Mouse (Mus musculus) mouse embryonic stem cell (cell line): ENCODE measurements around the gene Ppip5k2.
"Not testable (repeated sequence)": the region's sequence is repeated elsewhere in the genome, so short reads cannot be mapped to it uniquely, and the experiment has no call there.

Source experiments
- in situ Hi-C, 2 experiments: fragments of 300-500 bp; cut with MboI; formaldehyde crosslinking; loops; 1 replicate in 1 of 2; 3 replicates in 1 of 2; pipeline ENCODE4 v1.14.3; 2019 to 2020; ENCODE audit warnings: low sequenced_read_pairs in 2 of 2, low pct_unique_long_range_greater_than_20kb in 1 of 2, mixed read lengths in 1 of 2; ENCODE audit not compliant: unreplicated experiment in 1 of 2

Ppip5k2 gene

DNA sequence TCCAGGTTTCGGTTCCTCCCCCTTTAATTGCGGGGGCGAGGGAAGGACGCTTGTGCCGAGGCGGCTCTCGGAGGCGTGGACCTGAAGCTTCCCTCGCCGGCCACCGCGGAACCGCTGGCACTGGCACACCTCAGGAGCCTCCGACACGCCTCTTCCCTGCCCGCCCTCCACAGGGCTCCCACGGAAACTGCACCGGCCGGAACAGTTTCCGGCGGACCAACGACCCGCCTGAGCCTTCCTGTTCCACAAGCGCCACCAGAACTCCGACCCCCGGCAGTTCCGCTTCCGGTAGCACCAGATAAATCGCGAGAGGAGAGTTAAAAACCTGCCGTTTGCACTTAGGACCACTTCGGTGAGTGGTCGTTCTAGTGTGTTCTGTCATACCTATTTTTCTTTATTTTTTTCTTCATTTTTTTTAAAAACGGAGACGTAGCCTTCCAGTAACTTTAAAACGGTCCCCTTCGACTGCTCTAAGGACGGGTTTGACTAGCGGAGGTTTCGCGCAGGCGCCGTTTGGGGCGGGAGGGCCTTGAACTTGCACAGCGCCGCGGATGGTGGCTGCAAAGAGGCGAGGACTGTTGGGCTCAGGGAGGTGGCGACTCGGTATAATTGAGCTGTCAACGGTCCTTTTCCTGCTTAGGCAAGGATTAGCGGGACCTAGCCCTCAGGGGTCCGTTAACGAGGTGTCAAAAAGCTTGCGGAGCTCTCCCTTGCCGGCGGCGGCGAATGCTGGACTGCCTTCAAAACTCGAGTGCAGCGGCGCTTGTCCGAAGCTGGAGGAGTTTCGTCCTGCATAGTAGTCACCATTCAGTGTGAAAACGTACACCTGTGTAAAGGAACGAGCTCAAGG, at the start of gene Ppip5k2, which contains the start of gene Gin1:
Gene Ppip5k2, minus strand, starts transcription at position 508 of the 850 bp plus-strand sequence.
Gene Gin1, plus strand, starts transcription at position 269 of the 850 bp plus-strand sequence.
- in situ Hi-C loops = no loop called here

DNA sequence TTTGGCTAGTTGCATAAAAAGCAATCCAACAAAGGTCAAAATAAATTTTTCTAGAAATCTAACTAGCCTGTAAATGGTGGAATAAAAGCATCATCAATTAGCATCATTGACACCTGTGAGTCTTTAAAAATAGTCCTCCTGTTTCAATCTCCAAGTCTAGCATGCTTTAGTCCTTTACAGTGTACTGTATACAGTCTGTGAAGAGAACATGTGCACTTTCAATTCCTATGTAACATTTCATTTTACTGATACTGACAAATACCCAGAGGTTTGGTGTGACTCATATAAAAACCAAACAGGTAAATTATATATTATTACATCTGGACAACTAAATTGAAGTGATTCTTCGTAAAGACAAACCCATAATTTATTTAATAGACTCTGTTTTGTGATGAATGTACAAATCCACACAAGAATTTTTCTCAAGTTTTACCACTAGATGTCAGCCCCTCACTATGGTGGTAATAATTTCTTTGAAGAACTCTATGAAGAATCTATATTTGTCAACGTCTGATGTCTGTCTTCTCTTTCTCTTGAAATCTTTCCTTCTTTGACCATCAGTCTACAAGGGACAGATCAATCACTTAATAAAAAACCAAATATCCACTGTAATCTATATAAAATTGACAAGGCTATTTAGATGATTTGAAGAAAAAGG, 39.2 kb upstream of the Ppip5k2 start:
- in situ Hi-C loops = no loop called here

DNA sequence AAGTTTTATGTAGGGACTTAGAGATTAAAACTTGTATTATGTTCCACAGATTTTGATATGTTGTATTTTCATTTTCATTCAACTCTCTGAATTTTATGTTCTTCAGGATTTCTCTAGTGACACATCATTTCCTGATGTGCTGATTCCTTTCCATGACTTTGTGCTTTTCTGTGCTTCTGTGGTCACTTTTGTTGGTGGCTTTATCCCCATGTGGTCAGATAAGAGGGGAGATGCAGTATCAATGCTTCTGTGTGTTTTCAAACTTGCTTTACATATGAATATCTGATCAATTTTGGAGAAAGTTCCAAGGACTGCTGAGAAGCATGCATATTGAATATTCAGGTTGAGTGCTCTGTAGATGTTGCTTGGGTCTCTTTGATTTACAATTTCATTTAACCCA, 34.3 kb upstream of the Ppip5k2 start:
- in situ Hi-C loops = no loop called here

DNA sequence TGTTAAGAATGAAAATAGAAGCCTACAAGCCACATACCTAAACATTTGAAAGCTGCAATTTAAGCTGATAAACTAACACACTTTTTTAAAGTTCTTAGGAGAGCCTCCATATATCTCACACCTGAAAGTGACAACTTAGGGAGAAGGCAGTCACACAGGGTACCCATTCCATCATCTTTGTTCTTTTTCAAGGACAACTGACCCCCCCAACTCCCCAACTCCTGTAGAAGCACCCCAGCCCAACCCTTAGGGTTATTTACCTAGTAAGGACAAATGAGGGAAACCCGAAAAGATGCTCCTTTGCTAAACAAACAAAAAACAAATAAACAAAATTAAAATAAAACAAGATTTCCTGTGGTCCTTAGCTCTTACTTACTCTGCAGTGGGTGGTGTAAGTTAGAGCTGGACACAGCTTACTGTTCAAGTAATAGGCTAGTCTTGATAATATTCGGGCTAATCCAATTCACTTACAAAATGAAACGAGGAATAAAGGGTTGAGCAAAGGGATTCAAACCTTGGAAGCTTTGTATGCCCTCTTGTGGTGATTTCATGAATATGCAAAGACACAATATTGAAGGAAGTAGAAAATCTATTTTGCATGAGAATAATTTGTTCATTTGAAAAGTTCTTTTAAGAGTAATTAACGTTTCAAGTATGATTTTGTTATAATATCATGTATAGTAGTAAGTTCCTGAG, 32.1 kb upstream of the Ppip5k2 start:
- in situ Hi-C loops = no loop called here

DNA sequence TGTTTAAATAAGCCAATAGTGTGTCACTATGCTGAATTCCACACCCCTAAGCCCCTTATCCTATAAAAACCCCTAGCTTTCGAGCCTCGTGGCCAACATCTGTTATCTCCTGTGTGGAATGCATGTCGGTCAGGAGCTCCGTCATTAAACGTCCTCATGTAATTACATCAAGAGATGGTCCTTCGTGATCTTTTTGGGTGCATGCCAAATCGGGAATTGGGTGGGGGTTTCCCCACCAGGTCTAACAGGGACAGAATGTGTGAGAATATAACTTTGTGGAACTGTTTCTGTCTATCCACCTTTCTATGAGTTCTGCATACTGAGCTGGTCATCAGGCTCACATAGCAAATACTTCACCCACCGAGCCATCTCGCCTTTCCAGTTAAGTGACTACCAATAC, 25.7 kb upstream of the Ppip5k2 start:
- in situ Hi-C loops = no loop called here

DNA sequence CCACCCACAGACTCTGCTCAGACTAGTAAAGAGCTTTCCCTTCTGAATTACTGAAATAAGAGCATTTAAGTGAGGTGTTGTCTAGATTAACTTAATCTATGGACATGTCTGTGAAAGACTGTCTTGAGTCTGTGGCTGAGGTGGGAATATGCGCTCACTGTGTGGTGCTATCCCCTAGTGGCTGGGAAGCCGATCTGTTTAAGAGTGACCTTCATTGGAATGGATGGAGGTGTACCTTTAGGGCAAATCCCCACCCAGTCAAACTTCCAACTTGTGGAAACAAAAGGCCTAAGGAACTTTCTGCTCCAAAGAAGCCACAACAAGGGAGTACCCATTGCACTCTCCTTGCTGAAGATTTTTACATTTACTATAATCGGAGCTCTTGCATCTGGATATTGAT, 23.9 kb upstream of the Ppip5k2 start:
- in situ Hi-C loops = no loop called here

DNA sequence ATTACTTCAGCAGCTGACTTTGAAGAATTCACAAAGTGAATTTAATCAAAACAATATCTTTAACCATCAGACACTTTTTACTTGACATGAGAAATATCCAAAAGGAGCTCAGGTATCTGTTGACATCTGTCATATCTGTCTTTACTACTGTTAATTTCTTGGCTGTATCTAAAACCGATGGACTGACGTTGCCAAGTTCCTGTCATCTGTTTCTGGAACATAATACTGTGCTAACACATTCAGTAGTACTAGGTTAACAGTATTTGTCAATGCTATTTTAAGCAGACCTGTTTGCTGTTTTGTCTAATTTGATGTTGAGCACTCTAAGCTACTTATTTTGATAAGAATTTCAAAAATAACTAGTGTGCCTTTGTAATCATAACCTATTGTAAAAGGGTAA, 18.3 kb upstream of the Ppip5k2 start:
- in situ Hi-C loops = no loop called here

DNA sequence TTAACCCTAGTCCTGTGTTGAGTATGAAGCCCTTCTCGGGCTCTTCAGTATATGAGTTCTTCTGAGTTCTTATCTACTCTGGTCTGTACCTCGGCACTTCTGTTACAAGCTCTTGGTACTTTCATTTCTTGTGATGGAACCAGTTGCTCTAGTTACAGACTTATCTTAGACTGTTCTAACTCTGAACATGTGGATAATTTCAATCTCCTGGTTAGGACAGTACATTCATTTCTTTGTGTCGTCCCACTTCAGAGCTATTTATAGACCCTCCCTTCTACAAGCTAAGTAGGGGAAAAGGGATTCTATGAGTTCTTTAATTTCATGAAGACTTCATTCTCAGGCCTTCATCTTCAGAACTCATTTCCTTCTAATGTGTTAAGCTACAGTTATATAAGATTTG, 17.5 kb upstream of the Ppip5k2 start:
- in situ Hi-C loops = no loop called here

DNA sequence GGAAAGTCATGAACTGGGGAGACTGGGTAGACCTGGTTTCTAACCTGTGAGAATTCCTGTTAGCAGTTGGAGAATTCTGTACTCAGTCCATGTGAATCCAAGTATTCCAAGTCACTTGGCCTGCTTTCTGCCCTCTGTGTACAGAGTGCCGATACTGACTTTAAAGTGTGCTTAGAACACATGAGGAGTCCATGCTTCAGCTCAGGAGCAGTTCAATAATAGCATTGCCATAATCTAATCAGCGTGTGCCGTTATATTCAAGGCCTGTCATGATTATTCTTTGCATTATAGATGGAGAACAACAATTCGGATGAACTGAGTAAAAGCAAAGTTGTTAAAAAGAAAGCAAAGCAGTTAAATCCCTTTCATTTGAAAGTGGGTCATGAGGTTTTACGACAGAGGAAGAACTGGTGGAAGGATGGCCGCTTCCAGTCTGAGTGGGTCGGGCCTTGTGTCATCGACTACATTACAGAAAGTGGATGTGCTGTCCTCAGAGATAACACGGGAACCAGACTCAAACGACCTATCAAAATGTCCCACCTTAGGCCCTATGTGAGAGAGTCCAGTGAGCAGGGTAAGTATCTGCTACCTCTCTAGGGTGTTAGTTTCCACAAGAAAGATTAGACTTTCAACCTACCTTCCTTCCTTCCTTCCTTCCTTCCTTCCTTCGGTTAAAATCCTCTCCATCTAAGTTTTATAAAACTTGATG, 15.6 kb upstream of the Ppip5k2 start:
- in situ Hi-C loops = no loop called here

DNA sequence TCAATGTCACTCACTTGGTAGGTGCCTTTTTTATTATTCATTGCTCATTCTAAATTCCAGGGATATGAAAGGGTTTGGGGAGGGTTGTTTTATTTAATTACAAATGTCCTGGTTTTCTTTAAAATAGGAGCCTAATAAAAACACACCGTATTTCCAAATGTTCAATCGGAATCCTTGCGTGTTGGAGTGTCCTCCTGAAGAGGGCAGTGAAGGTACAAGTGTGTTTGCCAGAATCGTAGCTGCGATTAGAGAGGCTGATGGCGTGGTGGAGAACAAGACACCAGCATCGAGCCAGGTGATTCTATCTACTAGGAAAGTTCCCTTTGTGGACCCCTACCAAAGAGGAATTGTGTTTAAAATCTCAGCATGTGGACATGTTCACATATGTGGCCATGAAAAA, 14.7 kb upstream of the Ppip5k2 start:
- in situ Hi-C loops = no loop called here

DNA sequence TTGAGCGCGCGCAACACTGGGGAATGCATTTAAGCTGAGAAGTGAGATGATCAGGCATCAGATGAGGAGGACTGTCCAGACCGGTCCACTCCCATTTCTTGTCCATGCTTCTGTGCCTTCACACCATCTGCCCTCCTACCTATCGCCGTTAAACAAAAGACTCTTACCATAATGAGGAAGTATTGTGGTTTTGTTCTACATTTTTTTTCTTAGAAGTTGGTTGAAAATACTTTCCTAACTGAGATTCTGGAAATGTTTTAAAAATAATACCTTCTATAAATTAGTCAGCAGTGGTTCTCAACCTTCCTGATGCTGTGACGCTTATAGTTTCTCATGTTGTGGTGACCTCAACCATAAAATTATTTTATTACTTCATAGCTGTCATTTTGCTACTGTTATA, 11.5 kb upstream of the Ppip5k2 start:
- in situ Hi-C loops = no loop called here

DNA sequence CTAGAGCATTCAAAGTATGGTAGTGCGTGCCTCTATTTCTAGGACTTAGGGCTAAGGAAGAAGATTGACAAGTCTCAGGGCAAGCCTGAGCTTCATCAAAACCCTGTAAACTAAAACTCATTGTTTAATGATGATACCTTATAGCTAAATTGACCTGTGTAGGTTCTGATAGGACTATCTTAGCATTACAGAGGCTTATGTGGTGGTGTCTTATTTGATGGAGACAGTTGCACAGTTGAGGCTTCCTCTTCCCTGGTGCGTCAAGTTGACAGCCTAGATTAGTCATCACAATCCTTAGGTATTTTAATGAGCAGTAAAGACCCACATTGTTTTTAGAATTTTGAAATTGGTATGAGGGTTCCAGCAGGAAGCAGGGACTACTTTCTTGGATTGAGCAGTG, 3.8 kb upstream of the Ppip5k2 start:
- in situ Hi-C loops = no loop called here

DNA sequence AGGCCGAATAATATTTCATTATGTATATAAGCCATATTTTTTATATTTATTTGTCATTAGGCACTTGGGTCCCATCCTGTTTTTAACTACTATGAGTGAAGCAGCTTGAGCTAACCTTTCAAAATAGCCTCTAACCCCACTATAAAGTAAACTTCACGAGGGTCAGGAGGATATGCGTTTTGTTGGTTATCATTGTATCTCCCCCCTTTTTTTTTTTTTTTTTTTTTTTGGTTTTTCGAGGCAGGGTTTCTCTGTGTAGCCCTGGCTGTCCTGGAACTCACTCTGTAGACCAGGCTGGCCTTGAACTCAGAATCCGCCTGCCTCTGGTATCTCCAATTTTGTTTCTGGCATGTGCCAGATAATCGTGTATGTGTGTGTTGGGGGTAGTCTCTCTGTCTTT, 3.2 kb upstream of the Ppip5k2 start:
- in situ Hi-C loops = no loop called here

DNA sequence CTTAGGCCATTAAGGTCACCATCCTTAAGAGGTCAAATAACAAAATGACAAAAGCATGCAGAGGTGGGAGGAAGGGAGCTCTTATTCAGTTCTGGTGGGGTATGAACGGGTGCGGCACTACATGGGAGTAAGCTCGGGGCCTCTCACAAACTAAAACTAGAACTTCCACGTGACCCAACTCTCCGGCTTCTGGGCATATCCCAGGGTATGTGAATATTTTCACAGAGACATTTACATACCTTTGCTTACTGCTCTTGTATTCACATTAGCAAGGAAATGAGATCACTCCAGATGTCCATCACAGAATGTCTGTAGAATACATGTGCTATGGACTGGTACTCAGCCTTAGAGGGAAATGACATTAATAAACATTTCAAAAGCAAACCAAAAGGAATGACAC, 1.5 kb upstream of the Ppip5k2 start:
- in situ Hi-C loops = no loop called here

DNA sequence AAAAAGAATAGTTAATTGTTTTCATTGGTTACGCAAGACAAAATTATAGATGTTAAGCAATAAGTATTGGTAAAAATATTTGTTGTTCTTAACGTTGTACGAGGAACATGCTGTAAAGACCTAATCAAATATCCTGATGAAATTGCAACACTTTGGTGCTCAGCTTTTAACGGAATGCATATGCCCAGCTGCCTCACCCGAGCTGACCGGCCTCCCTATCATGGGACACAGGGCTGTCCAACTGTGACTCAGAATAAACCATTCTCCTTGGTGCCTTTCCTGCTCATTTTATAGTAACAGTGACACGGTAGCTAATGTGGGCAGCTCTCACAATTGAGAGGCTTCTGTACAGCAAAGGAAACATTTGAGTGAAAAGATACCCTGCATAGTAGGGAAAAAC, 907 bp upstream of the Ppip5k2 start:
- in situ Hi-C loops = no loop called here

DNA sequence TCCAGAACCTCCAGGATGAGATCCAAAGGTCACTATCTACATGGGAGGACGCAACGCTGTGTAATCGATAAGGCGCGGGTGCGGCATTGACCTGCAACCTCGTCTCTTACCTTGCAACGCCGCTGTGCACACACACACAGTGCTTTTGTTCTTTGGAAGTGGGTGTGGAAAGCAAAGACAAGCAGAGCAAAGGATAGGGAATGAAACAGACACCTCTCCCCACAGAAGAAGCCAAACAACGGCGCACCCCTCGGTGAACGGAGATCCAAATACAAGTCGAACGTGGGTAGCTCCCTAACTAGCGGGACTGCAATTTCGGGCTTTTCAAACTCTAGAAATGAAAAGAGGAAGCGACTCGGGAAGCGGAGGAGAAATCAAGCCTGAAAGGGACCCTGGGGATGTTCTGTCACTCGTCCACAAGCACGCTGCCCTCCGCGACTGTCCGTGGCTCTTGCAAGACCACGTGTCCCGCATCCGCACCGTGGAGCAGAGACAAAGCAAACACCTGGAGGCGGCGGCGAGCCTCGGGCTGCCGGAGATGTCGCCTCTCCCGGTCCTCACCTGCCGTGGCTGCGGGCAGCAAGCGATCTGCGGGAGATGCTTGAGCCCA, 812 bp downstream of the Ppip5k2 start:
- in situ Hi-C loops = no loop called here

DNA sequence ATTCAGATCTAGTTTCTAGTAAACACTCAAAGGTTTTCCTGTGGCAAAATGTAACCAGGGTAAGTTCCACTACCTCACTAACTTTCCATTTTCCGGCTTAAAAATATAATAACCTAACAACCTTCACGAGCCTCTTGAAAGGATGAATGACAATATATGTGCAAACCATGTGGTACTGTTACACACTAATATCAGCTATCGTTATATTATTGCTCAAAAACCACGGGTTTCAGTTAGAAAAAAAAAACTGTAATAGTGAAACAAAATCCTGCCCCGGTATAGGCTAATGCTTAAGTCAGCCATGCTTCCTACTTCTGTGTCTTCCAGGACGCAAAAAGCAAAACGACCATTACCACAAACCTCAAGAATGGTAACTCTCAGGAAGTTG, 1.3 kb downstream of the Ppip5k2 start:
- in situ Hi-C loops = no loop called here

DNA sequence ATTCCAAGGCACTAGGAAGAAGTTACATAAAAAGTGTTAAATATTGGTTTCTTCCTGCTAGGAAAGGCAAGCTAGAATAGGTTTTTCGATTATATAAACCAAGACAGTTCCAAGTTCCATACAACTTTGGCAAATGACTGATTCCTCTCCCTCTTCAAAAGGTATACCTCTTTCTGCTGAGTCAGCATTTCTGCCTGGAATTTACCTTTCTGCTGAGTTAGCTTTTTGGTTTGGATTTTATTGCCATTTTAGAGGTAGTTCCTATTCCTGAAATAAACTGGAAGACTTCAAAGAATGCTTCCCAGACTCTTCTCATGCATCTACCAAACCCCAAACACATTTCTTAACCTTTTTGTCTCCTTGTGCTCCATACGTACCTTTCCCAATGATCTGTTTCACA, 2.1 kb downstream of the Ppip5k2 start:
- in situ Hi-C loops = no loop called here

DNA sequence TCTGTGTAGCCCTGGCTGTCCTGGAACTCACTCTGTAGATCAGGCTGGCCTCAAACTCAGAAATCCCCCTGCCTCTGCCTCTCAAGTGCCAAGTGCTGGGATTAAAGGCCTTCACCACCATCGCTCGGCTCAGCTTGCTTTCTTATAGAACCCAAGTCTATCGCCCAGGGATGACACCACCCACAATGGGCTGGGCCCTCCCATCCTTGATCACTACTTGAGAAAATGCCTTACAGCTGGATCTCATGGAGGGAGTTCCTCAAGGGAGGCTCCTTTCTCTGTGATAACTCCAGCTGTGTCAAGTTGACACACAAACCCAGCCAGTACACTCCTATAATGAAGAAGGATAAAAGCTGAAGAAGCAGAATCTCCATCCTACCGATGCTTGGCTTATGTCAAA, 4.5 kb downstream of the Ppip5k2 start:
- in situ Hi-C loops = not testable (repeated sequence)
